Mouse (Mus musculus): ENCODE data around the gene Zmym2. TPM values are rescaled to one million over a fixed set of nuclear protein-coding genes. Genes with fewer than 3 reads are reported as not detected.

Gene Zmym2
- polyA plus RNA-seq, 1 experiment from 2014 or later, result 60.6 TPM

DNA sequence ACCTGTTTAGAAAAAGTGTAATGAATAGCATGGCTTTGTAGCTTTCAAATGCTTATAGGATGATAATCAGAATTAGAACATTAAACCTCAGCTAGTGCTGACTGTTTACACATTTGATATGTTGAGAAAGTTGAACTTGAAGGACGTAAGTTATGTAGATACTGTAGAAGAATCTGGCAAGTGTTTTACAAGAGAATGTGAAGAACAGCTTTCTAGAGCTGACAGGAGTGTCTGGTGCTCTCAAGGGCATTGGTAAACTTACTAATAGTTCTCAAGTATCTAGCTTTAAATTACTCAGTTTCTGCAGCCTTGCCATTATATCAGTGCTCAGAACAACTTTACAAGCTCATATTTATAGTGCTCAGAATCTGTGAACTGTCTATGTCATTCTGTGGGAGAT is 53.5 kb downstream of the Zmym2 start:
- Histone ChIP-seq H3K9ac (no peak overlapping the region), H3K27me3 (no peaks in the 10 kb centered on the region), H3K9me3 (no peaks in the 10 kb centered on the region), H3K4me1 (replicated peaks) (no peaks in the 10 kb centered on the region), H3K4me2 (no peak overlapping the region), H3K36me3 (peaks cover 61% of the 10 kb centered on the region), H3K27ac (replicated peaks) (no peak overlapping the region), H3K4me3 (no peak overlapping the region)
- WGBS, result 98% methylated on average over 1 of the region's 1 CpGs
- no peak for ATAC-seq (ENCODE audit: low read depth)

DNA sequence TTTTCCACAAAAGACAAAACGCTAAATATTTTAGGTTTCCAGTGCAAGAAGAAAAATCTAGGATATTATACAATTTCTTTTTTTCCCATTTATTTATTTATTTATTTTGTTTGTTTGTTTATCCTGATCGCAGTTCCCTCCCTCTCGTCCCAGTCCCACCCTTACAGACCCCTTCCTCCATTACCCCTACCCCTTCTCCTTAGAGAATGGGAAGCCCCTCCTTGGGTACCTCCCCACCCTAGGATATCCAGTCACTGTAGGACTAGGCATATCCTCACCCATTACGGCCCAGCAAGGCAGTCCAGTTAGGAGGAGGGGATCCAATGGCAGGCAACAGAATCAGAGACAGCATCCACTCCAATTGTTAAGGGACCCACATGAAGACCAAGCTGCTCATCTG is 66.5 kb downstream of the Zmym2 start:
- no peaks in the 10 kb centered on the region for H3K4me1 ChIP-seq (replicated peaks)
- H3K4me3 ChIP-seq, result no peak overlapping the region
- H3K27ac ChIP-seq (replicated peaks), result no peak overlapping the region
- no peak overlapping the region for H3K9ac ChIP-seq
- WGBS, result 91% methylated on average over 4 of the region's 4 CpGs
- no peaks in the 10 kb centered on the region for H3K27me3 ChIP-seq
- no peaks in the 10 kb centered on the region for H3K9me3 ChIP-seq
- H3K36me3 ChIP-seq, result peaks cover 71% of the 10 kb centered on the region
- no peak for ATAC-seq (ENCODE audit: low read depth)
- no peak overlapping the region for H3K4me2 ChIP-seq

DNA sequence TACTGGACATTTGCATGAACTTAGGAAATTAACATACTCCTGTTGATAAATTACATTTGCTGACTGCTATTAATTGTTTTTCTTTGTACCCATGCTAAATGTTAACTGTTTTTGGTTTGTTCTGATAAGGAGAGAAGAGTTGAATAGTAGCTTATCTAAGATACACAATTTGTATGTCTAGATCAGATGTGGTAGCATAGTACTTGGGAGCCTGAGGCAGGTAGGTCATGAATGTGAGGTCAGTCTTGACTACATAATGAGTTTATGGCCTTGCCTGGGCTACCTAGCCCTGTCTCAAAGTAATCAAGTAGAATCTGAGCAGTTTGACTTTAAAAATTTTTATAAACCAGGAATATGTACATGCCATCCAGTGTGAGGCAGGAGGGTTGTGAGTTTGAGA is 67.9 kb downstream of the Zmym2 start:
- ATAC-seq (ENCODE audit: low read depth), result no peak
- Histone ChIP-seq H3K36me3 (peaks cover 69% of the 10 kb centered on the region), H3K27ac (replicated peaks) (no peak overlapping the region), H3K9ac (no peak overlapping the region), H3K27me3 (no peaks in the 10 kb centered on the region), H3K9me3 (no peaks in the 10 kb centered on the region), H3K4me3 (no peak overlapping the region), H3K4me1 (replicated peaks) (no peaks in the 10 kb centered on the region), H3K4me2 (no peak overlapping the region)

DNA sequence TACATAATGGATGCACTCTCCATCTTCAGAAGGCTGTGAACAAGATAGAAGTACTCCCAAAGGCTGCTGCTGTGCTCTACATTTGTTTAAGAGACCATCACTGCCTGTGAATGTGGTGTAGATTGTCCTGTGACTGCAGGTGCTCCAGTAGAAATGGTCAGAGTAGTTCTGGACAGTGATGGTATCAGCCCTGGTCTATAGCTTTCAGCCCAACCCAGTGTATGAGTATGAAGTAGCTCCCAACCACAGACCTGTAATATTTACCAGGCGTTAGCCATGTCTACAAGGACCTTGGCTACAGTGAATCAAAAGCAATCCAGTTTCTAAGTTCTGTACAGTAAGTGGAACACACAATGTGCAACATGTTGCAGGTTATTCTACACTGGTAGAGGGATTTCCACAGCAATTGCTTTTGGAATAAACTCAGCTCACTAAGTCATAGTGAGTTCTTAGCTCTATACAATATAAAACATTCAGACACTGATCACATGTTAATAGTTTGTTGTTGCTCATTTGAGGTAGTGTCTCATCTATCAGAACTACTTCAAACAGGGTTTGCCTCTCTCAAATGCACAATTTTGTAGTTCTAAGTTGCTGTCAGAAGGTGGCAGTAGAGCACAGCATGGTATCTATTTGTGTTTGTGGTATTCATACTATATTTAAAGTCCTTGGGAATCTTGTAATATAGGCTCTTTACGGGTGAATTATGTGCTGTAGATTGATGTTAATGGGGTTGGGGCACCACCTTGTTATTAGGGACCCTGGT is 77.7 kb downstream of the Zmym2 start:
- Histone ChIP-seq H3K27ac (replicated peaks) (no peak overlapping the region), H3K4me2 (no peak overlapping the region), H3K9me3 (no peaks in the 10 kb centered on the region), H3K27me3 (no peaks in the 10 kb centered on the region), H3K4me3 (no peak overlapping the region), H3K4me1 (replicated peaks) (peaks cover 3% of the 10 kb centered on the region; the same call in 1 of the 2 replicates), H3K9ac (no peak overlapping the region), H3K36me3 (peaks cover 35% of the 10 kb centered on the region)
- 66% methylated on average over 2 of the region's 2 CpGs for WGBS
- peak; percentile 34 for ATAC-seq (ENCODE audit: low read depth)

DNA sequence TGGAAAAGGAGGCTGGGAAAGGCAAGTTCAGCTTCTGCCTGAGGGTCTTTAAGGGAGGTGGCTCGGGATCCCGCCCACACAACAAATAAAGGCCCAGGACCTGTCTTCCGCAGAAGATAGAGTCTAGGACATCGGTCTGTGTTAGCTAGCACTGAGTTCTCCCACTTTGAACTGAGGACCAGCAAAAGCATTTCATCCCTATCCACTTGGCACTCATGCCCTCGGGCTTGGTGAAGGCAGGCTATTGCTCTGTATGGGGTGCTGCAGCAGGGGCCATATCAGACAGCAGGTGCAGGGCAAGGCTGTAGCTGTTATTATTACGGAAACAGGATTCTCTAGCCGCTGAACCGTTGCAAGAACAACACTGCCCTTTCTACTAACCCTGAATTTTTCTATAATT is 83.2 kb downstream of the Zmym2 start:
- H3K9me3 ChIP-seq, result no peaks in the 10 kb centered on the region
- H3K27me3 ChIP-seq, result no peaks in the 10 kb centered on the region
- no peak overlapping the region for H3K9ac ChIP-seq
- H3K4me2 ChIP-seq, result no peak overlapping the region
- ATAC-seq (ENCODE audit: low read depth), result no peak
- H3K4me3 ChIP-seq, result no peak overlapping the region
- peaks cover 17% of the 10 kb centered on the region; the same call in 1 of the 2 replicates for H3K4me1 ChIP-seq (replicated peaks)
- H3K36me3 ChIP-seq, result no peaks in the 10 kb centered on the region
- H3K27ac ChIP-seq (replicated peaks), result no peak overlapping the region
- WGBS, result 63% methylated on average over 8 of the region's 8 CpGs

DNA sequence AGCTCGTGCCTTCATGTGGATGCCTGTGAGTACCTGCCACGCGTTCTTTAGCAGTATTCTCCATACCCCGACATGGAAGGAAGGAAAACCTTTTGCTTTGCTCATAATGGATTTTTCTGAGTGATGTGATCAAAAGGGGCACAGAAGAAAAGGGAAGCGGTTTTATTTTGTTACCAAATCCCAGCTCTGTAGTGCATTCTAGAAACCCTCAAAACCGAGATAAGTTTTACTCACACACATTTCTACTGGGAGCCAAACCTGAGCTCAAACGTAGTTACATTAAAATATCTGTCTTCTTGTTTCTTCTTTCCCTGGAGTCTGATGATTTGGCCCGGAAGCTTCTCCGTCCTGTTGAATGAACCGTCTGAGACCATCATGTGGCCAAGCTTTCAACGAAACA is 83.7 kb downstream of the Zmym2 start:
- Histone ChIP-seq H3K36me3 (no peaks in the 10 kb centered on the region), H3K4me3 (no peak overlapping the region), H3K27ac (replicated peaks) (no peak overlapping the region), H3K4me1 (replicated peaks) (peaks cover 17% of the 10 kb centered on the region; the same call in 1 of the 2 replicates), H3K9ac (no peak overlapping the region), H3K4me2 (no peak overlapping the region), H3K27me3 (no peaks in the 10 kb centered on the region), H3K9me3 (no peaks in the 10 kb centered on the region)
- WGBS, result 75% methylated on average over 11 of the region's 11 CpGs
- ATAC-seq (ENCODE audit: low read depth), result no peak

DNA sequence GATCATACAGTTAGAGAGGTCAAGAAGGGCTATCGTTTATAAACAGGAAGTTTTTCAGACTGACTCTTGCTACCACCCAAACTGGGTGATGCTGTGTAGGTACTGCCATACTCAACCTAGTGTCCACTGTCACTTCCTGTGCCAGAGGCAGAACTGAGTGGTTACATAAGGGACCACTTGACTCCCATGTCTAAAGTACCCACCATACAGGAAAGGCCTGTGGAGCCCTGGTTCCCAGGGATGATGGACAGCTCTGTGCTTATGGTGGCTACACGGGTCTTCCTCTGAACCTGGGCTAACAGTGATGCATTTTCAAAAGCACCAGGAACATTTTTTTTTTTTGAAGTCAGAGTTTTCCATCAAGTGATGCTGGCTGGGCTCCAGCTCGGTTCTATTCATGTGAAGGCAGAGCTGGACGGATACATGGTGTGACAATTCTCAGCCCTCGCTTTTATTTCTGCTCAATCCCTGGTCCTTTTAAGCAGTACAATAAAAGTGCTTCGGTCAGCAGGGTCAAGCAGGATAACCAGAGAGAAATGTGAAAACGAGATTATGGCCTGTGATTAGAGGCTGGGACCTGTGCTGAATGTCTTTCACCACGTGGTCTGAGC is 91.7 kb downstream of the Zmym2 start:
- H3K9ac ChIP-seq, result no peak overlapping the region
- H3K4me1 ChIP-seq (replicated peaks), result no peaks in the 10 kb centered on the region
- no peak overlapping the region for H3K4me2 ChIP-seq
- no peaks in the 10 kb centered on the region for H3K27me3 ChIP-seq
- no peak overlapping the region for H3K4me3 ChIP-seq
- H3K36me3 ChIP-seq, result no peaks in the 10 kb centered on the region
- 51% methylated on average over 8 of the region's 8 CpGs for WGBS
- no peak for ATAC-seq (ENCODE audit: low read depth)
- no peaks in the 10 kb centered on the region for H3K9me3 ChIP-seq
- no peak overlapping the region for H3K27ac ChIP-seq (replicated peaks)

DNA sequence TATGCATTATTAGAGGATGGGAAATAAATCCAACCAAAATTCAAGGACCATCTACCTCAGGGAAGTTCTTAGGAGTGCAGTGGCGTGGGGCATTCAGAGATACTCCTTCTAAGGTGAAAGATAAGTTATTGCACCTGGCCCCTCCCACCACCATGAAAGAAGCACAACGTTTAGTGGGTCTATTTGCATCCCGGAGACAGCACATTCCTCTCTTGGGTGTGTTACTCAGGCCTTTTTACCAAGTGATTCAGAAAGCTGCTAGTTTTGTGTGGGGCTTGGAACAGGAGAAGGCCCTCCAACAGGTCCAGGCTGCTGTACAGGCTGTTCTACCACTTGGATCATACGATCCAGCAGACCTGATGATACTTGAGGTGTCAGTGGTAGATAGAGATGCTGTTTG is 102.2 kb downstream of the Zmym2 start:
- Histone ChIP-seq H3K27ac (replicated peaks) (no peak overlapping the region), H3K27me3 (no peaks in the 10 kb centered on the region), H3K9ac (no peak overlapping the region), H3K4me3 (no peak overlapping the region), H3K4me2 (no peak overlapping the region), H3K4me1 (replicated peaks) (no peaks in the 10 kb centered on the region), H3K36me3 (no peaks in the 10 kb centered on the region), H3K9me3 (no peaks in the 10 kb centered on the region)
- WGBS, result 79% methylated on average over 4 of the region's 4 CpGs
- no peak for ATAC-seq (ENCODE audit: low read depth)

Other genes starting within 250 kb of the Zmym2 start
- 46.0 and 48.3 TPM in 2 replicates for gene Mphosph8, start 218.4 kb upstream of the Zmym2 start, polyA plus RNA-seq (2015; fragmentation: Nextera tagmentation; extraction: Ambion mirVana)
- 37.4 and 39.3 TPM in 2 replicates for gene Pspc1, start 108.3 kb upstream of the Zmym2 start, polyA plus RNA-seq (2015; fragmentation: Nextera tagmentation; extraction: Ambion mirVana)
- gene Zmym5, start 74.9 kb upstream of the Zmym2 start, polyA plus RNA-seq (2015; fragmentation: Nextera tagmentation; extraction: Ambion mirVana), result 31.3 and 35.6 TPM in 2 replicates
- 2.5 and 3.3 TPM in 2 replicates for gene Gja3, start 171.4 kb downstream of the Zmym2 start, polyA plus RNA-seq (2015; fragmentation: Nextera tagmentation; extraction: Ambion mirVana)
- gene Gjb2, start 218.0 kb downstream of the Zmym2 start, polyA plus RNA-seq (2015; fragmentation: Nextera tagmentation; extraction: Ambion mirVana), result 16.0 and 19.8 TPM in 2 replicates
- not detected in 2 replicates for gene Gm4491, start 229.2 kb downstream of the Zmym2 start, polyA plus RNA-seq (2015; fragmentation: Nextera tagmentation; extraction: Ambion mirVana)
- 15.7 and 16.8 TPM in 2 replicates for gene Gjb6, start 247.0 kb downstream of the Zmym2 start, polyA plus RNA-seq (2015; fragmentation: Nextera tagmentation; extraction: Ambion mirVana)